Mouse (Mus musculus) cerebellum, postnatal 10 days (tissue): ENCODE data around the gene Bdkrb2.

Experiments
- DNase-seq, 2 experiments: peaks; one replicate each; pipeline ENCODE4 v3.0.0; 2021; ENCODE audit warnings: mixed read lengths in 2 of 2

Gene Bdkrb2

DNA sequence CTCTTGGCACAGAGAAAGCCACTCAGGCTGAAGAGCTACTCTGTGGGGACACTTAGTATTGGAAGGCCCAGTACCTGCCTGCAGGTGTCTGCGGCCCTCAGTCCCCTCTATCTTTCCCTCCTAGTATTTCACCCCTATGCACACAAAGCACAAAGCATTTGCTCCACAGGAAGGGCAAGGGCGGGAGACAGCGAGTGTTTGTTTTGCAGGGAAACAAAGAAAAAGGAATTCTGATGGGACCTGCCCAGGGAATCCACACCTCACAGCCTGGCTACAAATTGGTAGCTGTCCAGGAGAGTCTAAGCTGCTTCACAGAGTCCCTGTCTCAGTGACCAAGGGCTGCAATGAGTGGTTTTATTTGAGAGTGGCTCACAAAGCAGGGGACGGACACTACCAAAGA is 30.4 kb downstream of the Bdkrb2 start:
- no peak for DNase-seq

DNA sequence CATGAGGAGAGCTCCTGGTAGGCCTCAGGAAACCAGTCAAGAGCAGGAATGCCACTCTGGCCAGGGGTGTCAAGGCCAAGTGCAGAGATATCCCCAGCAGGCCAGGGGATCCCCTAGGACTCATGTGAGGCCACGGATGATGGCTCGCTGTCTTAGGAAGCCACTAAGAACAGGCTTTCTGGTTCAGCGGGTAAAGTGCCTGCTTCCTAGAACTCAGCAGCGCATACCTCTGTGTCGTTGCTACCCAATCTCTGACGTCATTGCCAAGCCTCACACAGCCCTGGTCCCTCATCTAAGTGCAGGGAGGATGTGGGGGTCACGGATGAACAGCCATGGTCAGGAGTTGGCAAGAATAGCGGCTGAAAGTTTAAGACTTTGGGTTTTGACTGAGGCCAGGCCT is 34.1 kb downstream of the Bdkrb2 start:
- DNase-seq: no peak

GRCm38 (mm10) chr12:105598503-105598902 is 35.5 kb downstream of the Bdkrb2 start:
- no peak for DNase-seq

GRCm38 (mm10) chr12:105599098-105599497 is 36.1 kb downstream of the Bdkrb2 start:
- no peak for DNase-seq

DNA sequence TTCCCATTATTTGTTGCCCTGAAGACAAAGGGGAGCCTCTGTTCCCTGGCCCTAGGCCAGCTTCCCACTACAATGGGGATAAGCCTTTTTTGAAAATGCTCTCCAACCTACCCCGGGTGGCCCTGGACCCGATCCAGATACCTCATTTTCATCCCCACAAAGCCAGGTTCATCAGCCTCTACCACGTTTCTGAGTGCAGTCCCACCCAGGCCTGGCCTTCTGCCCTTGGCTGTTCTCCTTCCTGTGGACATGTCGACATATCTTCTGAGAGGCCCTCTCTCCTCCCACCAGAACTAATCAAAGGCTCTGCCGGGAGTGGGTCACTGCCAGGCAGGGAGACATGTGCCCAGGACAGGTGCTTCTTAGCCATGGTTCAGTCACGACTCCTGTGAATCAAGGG is 38.6 kb downstream of the Bdkrb2 start:
- peak; percentile 81 to 87 for DNase-seq

DNA sequence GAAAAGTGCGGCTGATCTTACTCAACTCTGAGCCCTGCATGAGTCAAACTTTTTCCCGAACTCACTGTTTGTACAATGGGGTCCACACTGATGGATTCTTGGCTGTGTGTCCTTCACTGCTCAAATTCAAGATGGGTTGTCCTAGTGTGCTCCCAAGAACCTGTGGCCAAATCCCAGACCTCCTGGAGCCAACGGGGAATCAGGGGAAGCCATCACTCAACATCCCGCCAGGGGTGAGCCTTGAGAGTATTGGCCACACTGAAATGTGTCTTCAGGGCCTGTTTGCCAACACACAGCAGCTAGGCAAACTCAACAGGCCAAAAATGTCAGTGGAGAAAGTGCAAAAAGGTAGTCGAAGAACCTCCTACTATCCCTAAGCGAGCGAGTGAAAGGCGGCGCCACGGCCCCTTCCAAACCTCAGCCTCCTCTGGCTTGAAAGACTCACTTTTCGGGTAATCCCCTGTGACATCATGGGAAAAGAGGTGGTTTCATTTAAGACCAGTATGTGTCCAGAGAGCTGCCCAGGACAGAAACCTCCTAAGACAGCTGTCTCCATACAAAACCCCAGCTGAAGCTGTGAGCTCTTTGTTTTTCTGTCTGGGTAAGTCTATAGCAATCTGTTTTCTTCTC is 39.7 kb downstream of the Bdkrb2 start, which contains the start of gene Bdkrb1:
Bdkrb1 (plus strand) TSS at position 505 of the 630 bp plus-strand sequence.
- DNase-seq: peak in 1 of 2 experiments; percentile 17

DNA sequence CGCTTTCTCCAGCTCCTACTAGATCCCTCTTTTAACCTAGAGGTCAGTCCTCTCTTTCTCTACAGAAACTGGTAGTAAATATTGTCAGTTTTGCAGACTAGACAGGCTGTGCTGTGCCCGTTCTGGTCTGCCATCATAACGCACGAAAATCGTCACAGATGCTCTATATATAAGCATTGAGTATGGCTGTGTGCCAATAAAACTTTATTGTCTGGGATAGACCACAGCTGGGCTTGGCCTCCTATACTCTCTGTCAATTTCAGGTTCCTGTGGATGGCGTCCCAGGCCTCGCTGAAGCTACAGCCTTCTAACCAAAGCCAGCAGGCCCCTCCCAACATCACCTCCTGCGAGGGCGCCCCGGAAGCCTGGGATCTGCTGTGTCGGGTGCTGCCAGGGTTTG is 40.9 kb downstream of the Bdkrb2 start:
- peak in 1 of 2 experiments; percentile 16 for DNase-seq

DNA sequence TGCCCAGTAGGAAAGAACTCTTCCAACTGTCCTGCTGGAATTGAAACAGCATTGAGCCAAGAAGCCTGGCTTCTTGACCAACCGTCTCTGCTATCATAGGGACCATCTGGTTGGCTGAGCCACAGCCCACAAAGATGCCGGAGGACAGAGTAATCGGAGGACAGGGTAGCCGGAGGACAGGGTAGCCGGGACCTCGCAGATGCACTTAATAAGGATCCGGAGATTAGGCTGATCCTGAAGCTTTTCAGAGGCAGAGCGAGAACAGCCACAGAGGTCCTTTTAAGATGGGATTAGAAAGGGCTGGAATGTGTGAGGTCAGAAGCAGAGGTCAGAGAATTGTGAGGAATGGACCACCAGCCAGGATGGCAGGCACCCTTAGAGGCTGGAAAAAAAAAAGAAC is 42.2 kb downstream of the Bdkrb2 start:
- peak in 1 of 2 experiments; percentile 40 for DNase-seq

GRCm38 (mm10) chr12:105606881-105607280 is 43.9 kb downstream of the Bdkrb2 start:
- DNase-seq: no peak

GRCm38 (mm10) chr12:105611045-105611444 is 48.0 kb downstream of the Bdkrb2 start:
- DNase-seq: no peak

GRCm38 (mm10) chr12:105611748-105612147 is 48.7 kb downstream of the Bdkrb2 start:
- DNase-seq: peak; percentile 86 to 87

DNA sequence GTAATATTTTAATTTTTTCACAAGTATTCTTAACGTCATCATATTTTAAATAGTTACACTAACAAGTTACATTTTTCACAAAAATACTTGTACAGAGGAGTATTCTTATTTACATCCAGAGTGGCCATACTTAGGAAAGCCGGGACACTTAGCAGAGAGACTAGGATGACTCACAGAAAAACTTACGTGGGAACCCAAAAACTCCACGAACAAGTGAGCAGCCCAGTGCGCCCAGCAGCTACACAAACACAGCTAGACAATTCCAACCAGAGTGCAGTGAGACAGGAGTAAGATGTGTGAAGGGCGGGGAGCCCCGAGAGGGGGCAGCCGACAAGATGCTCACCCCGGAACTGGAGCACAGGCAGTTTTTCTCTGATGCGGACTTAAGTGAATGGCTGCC is 50.5 kb downstream of the Bdkrb2 start:
- no peak for DNase-seq

DNA sequence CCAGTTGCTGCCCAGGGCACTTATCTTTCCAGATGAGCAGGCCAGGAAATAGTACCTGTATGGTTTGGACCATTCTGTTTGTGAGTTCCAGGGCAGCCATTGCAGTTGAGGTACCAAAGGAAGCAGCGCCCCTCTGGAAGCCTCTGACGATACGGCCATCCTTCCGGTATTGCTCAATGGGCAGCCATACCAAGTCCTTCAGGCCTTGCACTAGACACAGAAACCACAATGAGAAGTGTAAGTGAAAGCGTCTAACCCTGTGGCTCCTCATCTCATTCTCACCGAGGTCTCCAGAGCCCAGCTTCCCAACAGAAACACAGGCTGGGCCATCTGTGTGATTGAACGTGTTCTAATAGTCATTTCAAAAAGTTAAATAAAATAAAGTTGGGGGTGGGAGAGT is 59.0 kb downstream of the Bdkrb2 start:
- DNase-seq: no peak

DNA sequence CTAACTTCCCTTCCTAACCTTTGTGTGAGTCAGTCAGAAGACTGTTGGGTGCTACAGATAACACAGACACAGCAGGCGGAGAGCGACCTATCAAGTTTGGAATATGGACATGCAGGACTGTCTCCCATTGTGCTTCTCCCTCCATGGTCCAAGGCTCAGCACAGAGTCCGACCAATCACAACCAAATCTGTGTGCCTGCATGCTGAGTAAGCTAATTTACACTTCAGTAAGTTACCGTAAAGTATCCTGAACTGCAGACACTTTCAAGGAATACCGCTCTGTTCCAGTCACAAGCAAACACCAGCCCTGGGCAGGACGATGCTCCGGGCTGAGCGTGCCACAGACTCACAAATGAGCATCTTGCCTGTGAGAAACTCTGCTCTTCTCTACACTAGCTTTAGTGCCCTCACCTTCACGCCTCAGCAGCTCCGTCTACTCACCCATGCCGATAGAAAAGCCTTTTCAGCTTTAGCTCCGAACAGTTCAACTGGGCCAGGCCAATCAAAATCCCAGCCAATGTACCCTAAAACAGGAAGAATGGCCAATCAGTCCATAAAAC is 60.0 kb downstream of the Bdkrb2 start:
- DNase-seq: no peak

- no peak for DNase-seq
Observed at GRCm38 (mm10) chr12:105625798-105626197, 62.8 kb downstream of the Bdkrb2 start.

GRCm38 (mm10) chr12:105634374-105635067 is 71.5 kb downstream of the Bdkrb2 start:
- no peak for DNase-seq

GRCm38 (mm10) chr12:105636551-105636950 is 73.5 kb downstream of the Bdkrb2 start:
- DNase-seq: peak; percentile 42 to 43

DNA sequence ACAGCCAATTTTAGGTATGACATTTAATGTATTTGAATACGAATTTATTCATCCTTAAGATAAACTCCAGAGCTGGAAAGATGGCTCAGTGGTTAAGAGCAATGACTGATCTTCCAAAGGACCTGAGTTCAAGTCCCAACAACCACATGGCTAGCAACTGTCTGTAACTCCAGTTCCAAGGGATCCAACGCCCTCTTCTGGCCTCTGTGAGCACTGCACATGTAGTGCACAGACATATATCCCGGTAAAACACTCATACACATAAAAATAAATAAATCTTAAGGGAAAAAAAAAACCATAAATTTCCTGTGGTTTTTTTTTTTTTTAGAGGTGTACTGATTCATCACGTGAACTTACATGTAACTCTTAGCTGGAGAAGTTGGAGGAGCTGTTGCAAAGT is 74.5 kb downstream of the Bdkrb2 start:
- DNase-seq: peak in 1 of 2 experiments; percentile 19

DNA sequence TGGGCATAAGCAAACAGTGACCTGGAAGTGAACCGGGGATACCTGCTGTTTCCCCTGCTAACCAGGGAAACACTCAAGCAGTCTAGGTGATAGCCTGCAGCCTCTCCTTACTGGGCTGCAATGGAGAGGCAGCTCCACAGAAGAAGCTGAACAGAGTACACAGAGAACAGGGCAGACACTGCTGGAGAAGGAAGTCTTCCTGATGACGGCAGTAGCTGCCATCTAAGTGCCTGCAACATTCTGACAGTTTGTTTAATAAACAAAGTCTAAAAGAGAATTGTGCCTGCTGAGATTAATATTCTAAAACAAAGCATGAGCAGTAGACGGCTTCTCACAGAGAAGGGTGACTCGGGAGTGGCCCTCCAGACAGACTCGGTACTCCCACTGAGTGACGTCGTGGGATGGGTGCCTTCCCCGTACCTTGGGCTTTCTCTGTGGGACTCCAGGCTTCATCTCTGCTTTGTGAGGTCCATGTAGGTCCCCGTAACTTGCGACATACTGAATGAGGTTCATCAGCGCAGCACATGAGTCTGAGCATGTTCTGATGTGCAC is 79.8 kb downstream of the Bdkrb2 start:
- DNase-seq: no peak
